ENCODE assay signal across 10 mouse cellular contexts in the genomic region with DNA sequence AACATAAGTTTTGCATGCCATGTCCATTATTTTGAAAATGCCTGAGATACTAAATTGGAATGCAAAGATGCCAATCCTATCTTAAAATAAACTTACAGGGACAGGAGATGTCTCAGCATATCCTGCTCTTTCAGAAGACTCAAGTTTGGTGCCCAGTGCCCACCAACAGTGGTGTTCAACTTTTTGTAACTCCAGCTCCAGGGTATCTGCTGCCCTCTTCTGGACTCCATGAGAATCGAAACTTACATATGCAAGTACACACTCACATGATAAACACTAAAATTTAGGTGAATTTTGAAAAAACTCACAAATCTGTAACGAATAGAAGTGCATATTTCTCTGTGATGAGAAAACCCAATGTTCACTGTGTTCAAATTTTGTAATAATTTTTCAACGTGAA.
A peak's percentile ranks its signal among the peaks of the same experiment; 100 is the strongest.
DNase-seq lines count a peak whose midpoint lies in the region; TF ChIP-seq lines count a peak whose summit lies in the region.
"Had no signal": no experiment of that assay in that cellular context is flagged by ENCODE, and none has a peak within 500 bp of the region (broad histone marks: within the 10 kb centered on the region; RNA-seq: fewer than 3 reads in every experiment).

No protein-coding gene starts in this region.

- no peaks in the 10 kb centered on the region for H3K4me1 ChIP-seq in kidney, adult 2 months (ENCODE audit: control insufficient read depth, insufficient read depth, low read length)
- no peaks in the 10 kb centered on the region for H3K4me1 ChIP-seq in thymus, adult 2 months (replicated peaks; ENCODE audit: control insufficient read depth, insufficient read depth, low read length)
- no peaks in the 10 kb centered on the region for H3K4me1 ChIP-seq in bone marrow, adult 2 months (ENCODE audit: control insufficient read depth, insufficient read depth, low read length)
- H3K4me1 ChIP-seq: liver, embryonic 15.5 days had no signal

- no peak overlapping the region for H3K4me3 ChIP-seq in kidney, adult 2 months (ENCODE audit: insufficient read depth, low read depth, low read length)
- no peak overlapping the region for H3K4me3 ChIP-seq in thymus, adult 2 months (ENCODE audit: control insufficient read depth, insufficient read depth, low read length)
- no peak overlapping the region for H3K4me3 ChIP-seq in bone marrow, adult 2 months (replicated peaks; ENCODE audit: control insufficient read depth, low read depth, low read length)
- H3K4me3 ChIP-seq: liver, embryonic 15.5 days had no signal

- no peak overlapping the region for H3K27ac ChIP-seq in kidney, adult 2 months (ENCODE audit: insufficient read depth, low read depth, low read length)
- H3K27ac ChIP-seq in thymus, adult 2 months (ENCODE audit: control insufficient read depth, insufficient read depth, low read length), result no peak overlapping the region
- no peak overlapping the region for H3K27ac ChIP-seq in bone marrow, adult 2 months (ENCODE audit: control insufficient read depth, insufficient read depth, low read depth, low read length, poor library complexity)
- H3K27ac ChIP-seq: liver, embryonic 15.5 days had no signal

- WGBS in kidney, adult 2 months, result 56% methylated on average over 3 of the region's 3 CpGs
- WGBS in thymus, adult 2 months, result 63% methylated on average over 3 of the region's 3 CpGs
- WGBS in bone marrow, adult 2 months, result 46% methylated on average over 3 of the region's 3 CpGs

- H3K36me3 ChIP-seq in kidney, adult 2 months (ENCODE audit: control insufficient read depth, insufficient read depth, low read length), result no peaks in the 10 kb centered on the region
- H3K36me3 ChIP-seq in thymus, adult 2 months (ENCODE audit: control insufficient read depth, insufficient read depth, low read length), result no peaks in the 10 kb centered on the region
- H3K36me3 ChIP-seq: liver, embryonic 15.5 days had no signal

- no peak for TF ChIP-seq POLR2A in kidney, adult 2 months (IDR thresholded peaks at IDR 0.05; ENCODE audit: low read depth, low read length)
- no peak for TF ChIP-seq POLR2A in thymus, adult 2 months (IDR thresholded peaks at IDR 0.05; ENCODE audit: control insufficient read depth, extremely low read depth, insufficient read depth, low read length, poor library complexity)
- no peak for TF ChIP-seq POLR2A in bone marrow, adult 2 months (IDR thresholded peaks at IDR 0.05; ENCODE audit: borderline replicate concordance, control insufficient read depth, low read depth, low read length)

- DNase-seq in kidney, adult 2 months, result peak; percentile 24
- no peak for DNase-seq in kidney, postnatal 14 days
- peak; percentile 7 for DNase-seq in thymus, postnatal 14 days
- no peak for DNase-seq in thymus, adult 2 months
- no peak for DNase-seq in right cerebral cortex, postnatal 4 days
- DNase-seq in layer of hippocampus, postnatal 25 days (ENCODE audit: extremely low spot score in 1 of 2, low spot score in 1 of 2), result no peak
- DNase-seq: cerebellum, adult 11-12 months; gastrocnemius, postnatal 36 days had no signal

- TF ChIP-seq CTCF in kidney, adult 2 months (conservative IDR thresholded peaks at IDR 0.05; ENCODE audit: insufficient read depth, insufficient read length, low read depth, low read length), result peak; percentile 42
- TF ChIP-seq CTCF in thymus, adult 2 months (IDR thresholded peaks at IDR 0.05; ENCODE audit: borderline replicate concordance, control insufficient read depth, extremely low read depth, insufficient read depth, low read length, poor library complexity), result no peak
- peak; percentile 36; the same call in 1 of the 2 replicates for TF ChIP-seq CTCF in bone marrow, adult 2 months (IDR thresholded peaks at IDR 0.05; ENCODE audit: control insufficient read depth, insufficient read depth, low read length)

- H3K27me3 ChIP-seq in kidney, adult 2 months (replicated peaks; ENCODE audit: control insufficient read depth, insufficient read depth, low read length), result no peaks in the 10 kb centered on the region
- H3K27me3 ChIP-seq in thymus, adult 2 months (ENCODE audit: control insufficient read depth, insufficient read depth, low read length), result no peaks in the 10 kb centered on the region
- H3K27me3 ChIP-seq: liver, embryonic 15.5 days had no signal

Comparison
In these comparisons a context has a peak if more than half of its experiments do, and no peak if none do; other contexts are left out.
1. DNase-seq: peak in kidney, adult 2 months (single experiment) and thymus, postnatal 14 days (single experiment); none in kidney, postnatal 14 days (single experiment), thymus, adult 2 months (single experiment), right cerebral cortex, postnatal 4 days (single experiment) and layer of hippocampus, postnatal 25 days (0 of 2).